Mouse (Mus musculus) limb, embryonic 11.5 days (tissue): Measurements from ENCODE around the gene Mrap2. TPM values are rescaled to one million over a fixed set of nuclear protein-coding genes. Genes with fewer than 3 reads are reported as not detected.

Source experiments
- ATAC-seq: fragments of 200-750 bp; cut with Nextera tagmentation; 2 replicates; pipeline ENCODE4 v1.8.0; 2017; ENCODE audit warnings: low read depth; ENCODE audit not compliant: insufficient number of reproducible peaks, low FRiP score, low TSS enrichment
- DNase-seq: peaks from one replicate; pipeline ENCODE4 v3.0.0-alpha.2; 2015; ENCODE audit warnings: low spot score
- H3K27ac ChIP-seq: fragments of 300-500 bp; sonication (generic); replicated peaks from 2 replicates; pipeline ENCODE4 v1.5.1; 2014; ENCODE audit warnings: low read depth, mild to moderate bottlenecking, low read length
- H3K27me3 ChIP-seq: fragments of 300-500 bp; sonication (generic); 2 replicates; pipeline ENCODE4 v1.6.1; 2014; ENCODE audit warnings: mild to moderate bottlenecking, low read length, mixed read lengths; ENCODE audit not compliant: control insufficient read depth, insufficient read depth
- H3K36me3 ChIP-seq: fragments of 300-500 bp; sonication (generic); 2 replicates; pipeline ENCODE4 v1.6.1; 2014; ENCODE audit warnings: mild to moderate bottlenecking, low read length, moderate library complexity, mixed read lengths; ENCODE audit not compliant: control insufficient read depth, insufficient read depth
- H3K4me1 ChIP-seq: fragments of 300-500 bp; sonication (generic); 2 replicates; pipeline ENCODE4 v1.6.1; 2014; ENCODE audit warnings: low read length, mixed read lengths; ENCODE audit not compliant: control insufficient read depth, insufficient read depth
- H3K4me2 ChIP-seq: fragments of 300-500 bp; sonication (generic); 2 replicates; pipeline ENCODE4 v1.6.1; 2014; ENCODE audit warnings: low read depth, mild to moderate bottlenecking, moderate library complexity; ENCODE audit not compliant: severe bottlenecking
- H3K4me3 ChIP-seq: fragments of 300-500 bp; sonication (generic); 2 replicates; pipeline ENCODE4 v1.5.1; 2014; ENCODE audit warnings: low read depth, low read length
- H3K9ac ChIP-seq: fragments of 300-500 bp; sonication (generic); 2 replicates; pipeline ENCODE4 v1.6.1; 2014; ENCODE audit warnings: mild to moderate bottlenecking, low read length
- H3K9me3 ChIP-seq: fragments of 300-500 bp; sonication (generic); 2 replicates; pipeline ENCODE4 v1.6.1; 2016; ENCODE audit warnings: low read length; ENCODE audit not compliant: control insufficient read depth
- WGBS: fragments of 180-500 bp; shearing (Covaris S2); extraction: QIAGEN DNeasy Blood & Tissue Kit; methylation state at CpG from one replicate; pipeline ENCODE4 v1.1.7; 2014; 5-methylcytosine and 5-hydroxymethylcytosine counted together
- polyA plus RNA-seq: library from polyadenylated mRNA; unstranded; fragments of >200 nt; fragmentation: Nextera tagmentation; extraction: Ambion mirVana; gene quantifications from 2 replicates; pipeline ENCODE4 v1.2.1, GENCODE M21; 2014

Mrap2 gene
- polyA plus RNA-seq, 1 experiment from 2014 or later: 0.15 TPM

DNA sequence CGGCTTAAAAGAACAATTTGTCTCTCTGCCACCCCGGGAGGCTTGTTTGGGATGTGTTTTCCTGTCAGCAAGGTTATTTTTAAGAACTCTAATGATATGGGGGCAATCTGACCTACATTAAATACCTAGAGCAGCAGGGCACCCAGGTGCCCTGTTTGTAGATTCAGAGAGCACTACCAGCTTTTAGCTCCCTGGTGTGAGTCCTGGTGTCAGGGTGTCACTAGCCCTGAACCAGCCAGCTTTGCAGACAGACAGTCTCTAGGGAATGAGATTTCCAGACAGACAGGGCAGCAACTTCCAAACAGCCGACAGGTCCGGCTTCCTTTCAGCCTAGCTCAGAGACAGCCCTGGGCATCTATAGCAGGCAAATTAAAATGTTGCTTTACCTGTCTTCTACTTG, 18.5 kb downstream of the Mrap2 start:
- no peak overlapping the region for H3K4me2 ChIP-seq
- no peak overlapping the region for H3K27ac ChIP-seq
- 78% methylated on average over 4 of the region's 4 CpGs for WGBS
- H3K9me3 ChIP-seq: no peaks in the 10 kb centered on the region
- no peaks in the 10 kb centered on the region for H3K36me3 ChIP-seq
- H3K4me3 ChIP-seq: no peak overlapping the region
- DNase-seq (no peak), ATAC-seq (no peak)
- H3K9ac ChIP-seq: no peak overlapping the region
- no peaks in the 10 kb centered on the region for H3K4me1 ChIP-seq
- H3K27me3 ChIP-seq: no peaks in the 10 kb centered on the region

DNA sequence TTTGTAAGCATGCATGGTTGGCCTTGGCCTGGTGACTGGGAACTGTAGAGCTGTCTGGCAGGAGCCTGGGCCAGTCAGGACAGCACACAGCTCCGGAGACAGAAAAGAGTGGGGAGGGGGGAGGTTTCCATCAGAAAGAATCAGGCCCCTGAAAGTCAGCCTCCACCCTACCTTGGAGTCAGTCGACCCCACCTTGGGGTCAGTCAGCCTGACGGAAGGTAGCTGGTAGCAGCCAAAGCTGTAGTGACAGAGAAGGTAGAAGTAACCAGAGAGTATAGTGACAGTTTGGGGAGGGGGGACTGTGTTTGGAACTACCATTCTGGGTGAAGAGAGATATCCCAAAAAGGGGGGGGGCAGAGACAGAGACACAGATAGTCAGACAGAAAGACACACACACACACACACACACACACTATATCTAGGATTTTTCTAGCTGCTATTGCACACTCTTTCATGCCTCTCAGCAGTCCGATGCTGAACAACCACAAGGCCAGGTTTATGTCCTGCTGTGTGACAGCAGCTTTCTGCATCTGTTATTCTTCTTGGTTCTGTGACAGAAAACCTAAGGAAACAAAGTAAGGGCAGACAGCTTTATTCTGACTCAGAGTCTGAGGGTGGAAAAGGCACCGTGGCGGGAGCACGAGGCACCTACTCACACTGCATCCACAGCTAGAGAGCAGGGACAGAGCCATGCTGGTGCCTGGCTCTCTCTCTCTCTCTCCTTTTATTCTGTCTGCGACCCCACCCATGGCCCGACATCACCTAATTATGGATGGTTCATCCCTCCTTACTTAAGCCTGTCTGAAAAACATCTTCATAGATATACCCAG, 23.1 kb downstream of the Mrap2 start:
- DNase-seq (no peak), ATAC-seq (no peak)
- H3K36me3 ChIP-seq: no peaks in the 10 kb centered on the region
- H3K9me3 ChIP-seq: no peaks in the 10 kb centered on the region
- WGBS: 79% methylated on average over 9 of the region's 9 CpGs
- H3K4me3 ChIP-seq: no peak overlapping the region
- no peaks in the 10 kb centered on the region for H3K4me1 ChIP-seq
- no peak overlapping the region for H3K9ac ChIP-seq
- H3K27ac ChIP-seq: no peak overlapping the region
- no peak overlapping the region for H3K4me2 ChIP-seq
- H3K27me3 ChIP-seq: no peaks in the 10 kb centered on the region

DNA sequence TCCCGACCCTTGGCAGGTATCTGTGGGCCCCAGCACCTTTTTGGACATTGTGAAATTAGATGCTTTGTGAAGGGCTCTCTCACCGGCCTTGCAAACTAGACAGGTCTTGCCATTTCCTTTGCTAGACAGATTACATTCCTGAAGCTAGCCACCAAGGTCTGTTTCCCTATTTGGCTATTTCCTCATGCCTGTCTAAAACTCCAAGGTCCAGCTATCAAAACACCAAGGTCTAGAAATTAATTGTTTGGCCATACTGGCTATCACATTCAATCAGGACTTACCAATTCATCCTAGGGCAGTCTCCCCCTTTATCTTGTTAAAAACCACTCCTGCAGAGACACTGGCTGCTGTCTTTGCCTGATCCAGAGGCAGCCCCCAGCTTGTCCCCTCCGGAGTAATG, 23.9 kb downstream of the Mrap2 start:
- no peak for ATAC-seq
- no peak overlapping the region for H3K9ac ChIP-seq
- no peak for DNase-seq
- H3K27ac ChIP-seq: no peak overlapping the region
- H3K4me2 ChIP-seq: no peak overlapping the region
- 77% methylated on average over 3 of the region's 3 CpGs for WGBS
- no peaks in the 10 kb centered on the region for H3K27me3 ChIP-seq
- no peaks in the 10 kb centered on the region for H3K36me3 ChIP-seq
- H3K4me1 ChIP-seq: no peaks in the 10 kb centered on the region
- no peak overlapping the region for H3K4me3 ChIP-seq
- no peaks in the 10 kb centered on the region for H3K9me3 ChIP-seq

DNA sequence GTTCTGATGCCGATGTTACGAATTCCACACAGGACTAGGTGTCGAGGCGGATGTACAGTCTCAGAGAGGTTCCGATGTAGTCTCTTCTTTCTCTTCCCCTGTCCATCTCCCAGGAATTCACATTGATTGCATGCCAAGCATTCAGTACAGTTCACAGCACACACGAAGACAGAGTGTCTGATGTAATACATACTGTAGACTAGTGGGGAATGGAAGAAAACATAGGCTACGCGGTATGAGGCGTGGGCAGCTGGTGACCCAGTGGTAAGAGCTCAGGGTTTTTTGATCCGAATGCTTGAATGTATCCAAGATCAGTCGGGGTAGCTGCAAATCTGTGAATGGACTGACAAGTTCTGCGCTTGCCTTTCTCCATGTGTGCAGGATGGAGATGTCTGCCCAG, 25.0 kb downstream of the Mrap2 start:
- DNase-seq (no peak), ATAC-seq (no peak)
- Histone ChIP-seq H3K27me3 (no peaks in the 10 kb centered on the region), H3K4me3 (no peak overlapping the region), H3K27ac (no peak overlapping the region), H3K4me1 (no peaks in the 10 kb centered on the region), H3K4me2 (no peak overlapping the region), H3K9me3 (no peaks in the 10 kb centered on the region), H3K9ac (no peak overlapping the region), H3K36me3 (no peaks in the 10 kb centered on the region)
- WGBS: 95% methylated on average over 12 of the region's 12 CpGs

DNA sequence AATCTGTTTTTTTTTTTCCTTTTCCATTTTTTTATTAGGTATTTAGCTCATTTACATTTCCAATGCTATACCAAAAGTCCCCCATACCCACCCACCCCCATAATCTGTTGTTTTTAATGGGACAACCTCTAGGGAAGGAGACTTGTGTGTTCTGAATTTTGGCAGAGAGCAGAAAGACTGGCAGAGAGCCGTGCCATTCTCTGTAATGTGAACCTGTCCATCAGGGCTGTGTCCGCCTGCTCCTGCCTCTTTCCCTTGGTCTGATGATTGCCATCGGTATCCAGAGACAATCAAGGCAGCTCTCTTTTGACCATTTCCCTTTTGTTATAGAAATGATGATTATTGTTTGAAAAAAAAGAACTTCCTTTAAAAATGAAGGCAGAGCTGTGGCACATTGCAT, 26.8 kb downstream of the Mrap2 start:
- no peak for DNase-seq
- Histone ChIP-seq H3K27ac (no peak overlapping the region), H3K4me2 (no peak overlapping the region), H3K4me1 (no peaks in the 10 kb centered on the region), H3K9ac (no peak overlapping the region), H3K4me3 (no peak overlapping the region), H3K9me3 (no peaks in the 10 kb centered on the region), H3K27me3 (no peaks in the 10 kb centered on the region), H3K36me3 (no peaks in the 10 kb centered on the region)
- ATAC-seq: no peak
- 84% methylated on average over 3 of the region's 3 CpGs for WGBS

DNA sequence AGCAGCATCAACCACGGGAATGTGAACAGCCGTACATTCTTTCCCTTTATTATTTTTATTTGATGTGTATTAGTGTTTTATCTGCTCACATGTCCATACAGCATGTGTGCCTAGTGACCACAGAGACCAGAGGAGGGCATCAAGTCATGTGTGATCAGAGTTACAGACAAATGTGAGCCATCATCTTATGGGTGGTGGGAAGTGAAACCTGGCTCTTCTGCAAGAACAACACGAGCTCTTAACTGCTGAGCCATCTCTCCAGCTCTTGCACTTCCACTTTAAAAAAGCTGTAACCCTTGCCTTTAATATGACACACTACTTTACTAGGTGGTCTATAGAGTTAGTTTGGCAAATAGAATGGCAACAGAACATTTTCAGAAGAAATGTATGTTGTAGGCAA, 27.4 kb downstream of the Mrap2 start:
- 84% methylated on average over 3 of the region's 3 CpGs for WGBS
- no peak overlapping the region for H3K4me3 ChIP-seq
- H3K27ac ChIP-seq: no peak overlapping the region

DNA sequence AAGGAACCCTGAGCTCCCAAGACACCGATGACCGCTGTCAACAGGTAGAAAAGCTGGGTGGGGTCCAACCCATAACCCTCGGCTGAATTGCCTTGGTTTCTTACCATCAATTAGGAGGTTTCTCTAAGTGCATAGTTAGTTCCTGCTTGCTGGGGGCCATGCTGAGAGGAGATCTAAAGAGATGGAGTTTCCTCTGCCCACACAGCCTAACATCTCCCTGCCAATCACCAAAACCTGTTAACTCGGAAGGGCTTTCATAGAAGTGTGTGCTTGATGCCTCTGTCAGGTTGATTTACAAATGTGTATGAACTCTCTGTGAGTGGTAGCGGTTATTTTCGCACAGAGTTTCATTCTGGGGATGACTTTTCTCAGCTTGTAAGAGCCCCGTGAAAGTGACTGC, 34.4 kb downstream of the Mrap2 start:
- H3K4me3 ChIP-seq: no peak overlapping the region
- 48% methylated on average over 7 of the region's 7 CpGs for WGBS
- no peak overlapping the region for H3K27ac ChIP-seq
- no peaks in the 10 kb centered on the region for H3K9me3 ChIP-seq
- H3K9ac ChIP-seq: no peak overlapping the region
- H3K36me3 ChIP-seq: no peaks in the 10 kb centered on the region
- H3K4me1 ChIP-seq: no peaks in the 10 kb centered on the region
- no peak for DNase-seq
- no peak for ATAC-seq
- H3K4me2 ChIP-seq: no peak overlapping the region
- no peaks in the 10 kb centered on the region for H3K27me3 ChIP-seq

More for the DNA sequence above, 27.4 kb downstream of the Mrap2 start:
- Histone ChIP-seq H3K27me3 (no peaks in the 10 kb centered on the region), H3K9ac (no peak overlapping the region), H3K36me3 (no peaks in the 10 kb centered on the region), H3K4me1 (no peaks in the 10 kb centered on the region), H3K4me2 (no peak overlapping the region), H3K9me3 (no peaks in the 10 kb centered on the region)
- DNase-seq (no peak), ATAC-seq (no peak)

DNA sequence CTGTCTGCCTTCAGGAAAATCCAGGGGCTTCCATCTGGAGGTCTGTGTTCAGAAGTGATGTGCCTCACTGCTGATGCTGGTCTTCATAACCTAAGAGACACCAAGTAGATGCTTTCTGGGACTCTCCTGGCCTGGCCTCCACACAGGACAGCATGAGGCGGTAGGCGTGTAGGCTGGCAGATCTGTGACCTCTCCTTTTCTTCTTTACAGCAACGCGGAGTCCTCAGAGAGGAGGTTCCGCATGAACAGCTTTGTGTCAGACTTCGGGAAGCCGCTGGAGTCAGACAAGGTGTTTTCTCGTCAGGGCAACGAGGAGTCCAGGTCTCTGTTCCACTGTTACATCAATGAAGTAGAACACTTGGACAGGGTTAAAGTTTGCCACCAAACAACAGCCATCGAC, 38.1 kb downstream of the Mrap2 start:
- 90% methylated on average over 10 of the region's 10 CpGs for WGBS
- Histone ChIP-seq H3K9ac (no peak overlapping the region), H3K27ac (no peak overlapping the region), H3K9me3 (no peaks in the 10 kb centered on the region), H3K4me3 (no peak overlapping the region), H3K27me3 (no peaks in the 10 kb centered on the region), H3K4me1 (no peaks in the 10 kb centered on the region), H3K4me2 (no peak overlapping the region), H3K36me3 (no peaks in the 10 kb centered on the region)
- ATAC-seq (no peak), DNase-seq (no peak)

DNA sequence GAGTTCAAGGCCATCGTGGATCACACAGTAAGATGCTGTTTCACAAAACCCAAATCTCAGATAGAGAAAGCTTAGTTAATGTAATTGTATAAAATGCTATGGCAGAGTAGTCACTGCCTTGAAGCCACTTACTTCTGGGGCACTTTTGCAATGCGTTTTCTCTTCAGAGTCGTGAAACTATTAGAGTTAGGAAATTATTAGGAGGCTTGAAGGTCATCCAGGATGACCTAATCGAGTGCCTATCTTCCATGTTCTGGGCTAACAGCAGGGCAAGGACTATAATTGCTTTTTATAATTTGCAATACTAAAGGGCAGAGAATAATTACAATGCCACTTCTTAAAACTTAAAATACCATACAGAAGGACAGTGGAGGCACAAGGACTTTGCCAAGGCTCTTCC, 43.2 kb downstream of the Mrap2 start:
- WGBS: 88% methylated on average over 4 of the region's 4 CpGs
- H3K36me3 ChIP-seq: peaks cover 7% of the 10 kb centered on the region; the same call in 1 of the 2 replicates
- ATAC-seq (no peak), DNase-seq (no peak)
- no peak overlapping the region for H3K4me3 ChIP-seq
- no peak overlapping the region for H3K4me2 ChIP-seq
- H3K27me3 ChIP-seq: no peaks in the 10 kb centered on the region
- H3K4me1 ChIP-seq: no peaks in the 10 kb centered on the region
- no peak overlapping the region for H3K27ac ChIP-seq
- no peak overlapping the region for H3K9ac ChIP-seq
- H3K9me3 ChIP-seq: 0 out of 2 replicates have a peak, but pooled peaks cover 5% of the 10 kb centered on the region
